Mouse (Mus musculus): ENCODE measurements around the gene Mapkap1. TPM values are rescaled to one million over a fixed set of nuclear protein-coding genes. Genes with fewer than 3 reads are reported as not detected.

Mapkap1 gene
- polyA plus RNA-seq, 1 experiment, result 52.5 TPM

- no peak overlapping the region for H3K4me3 ChIP-seq (ENCODE audit: low read depth, low read length)
- no peaks in the 10 kb centered on the region for H3K4me1 ChIP-seq (ENCODE audit: control insufficient read depth, insufficient read depth, insufficient read length, low read length)
- no peaks in the 10 kb centered on the region; the same call in 1 of the 2 replicates for H3K36me3 ChIP-seq (ENCODE audit: control insufficient read depth, insufficient read depth, low read length)
- no peak for TF ChIP-seq POLR2A (IDR thresholded peaks at IDR 0.05; ENCODE audit: low read depth, low read length)
- TF ChIP-seq CTCF (IDR thresholded peaks at IDR 0.05; ENCODE audit: extremely low read depth, insufficient read length, insufficient replicate concordance, low read depth, low read length), result no peak
- no peaks in the 10 kb centered on the region for H3K27me3 ChIP-seq (ENCODE audit: control insufficient read depth, insufficient read depth, low read length)
- no peak overlapping the region for H3K27ac ChIP-seq (ENCODE audit: insufficient read depth, low read depth, low read length)
These were observed 121.9 kb downstream of the Mapkap1 start for GRCm38 (mm10) chr2:34528491-34528890.

- no peaks in the 10 kb centered on the region; the same call in none of the 2 replicates for H3K36me3 ChIP-seq (ENCODE audit: control insufficient read depth, insufficient read depth, low read length)
- TF ChIP-seq CTCF (IDR thresholded peaks at IDR 0.05; ENCODE audit: extremely low read depth, insufficient read length, insufficient replicate concordance, low read depth, low read length), result no peak
- no peak for TF ChIP-seq POLR2A (IDR thresholded peaks at IDR 0.05; ENCODE audit: low read depth, low read length)
- no peaks in the 10 kb centered on the region for H3K27me3 ChIP-seq (ENCODE audit: control insufficient read depth, insufficient read depth, low read length)
- H3K4me3 ChIP-seq (ENCODE audit: low read depth, low read length), result no peak overlapping the region
- WGBS, result 80% methylated on average over 3 of the region's 3 CpGs
- H3K4me1 ChIP-seq (ENCODE audit: control insufficient read depth, insufficient read depth, insufficient read length, low read length), result no peaks in the 10 kb centered on the region
- H3K27ac ChIP-seq (ENCODE audit: insufficient read depth, low read depth, low read length), result no peak overlapping the region
These were observed 123.5 kb downstream of the Mapkap1 start for GRCm38 (mm10) chr2:34530042-34530441.

GRCm38 (mm10) chr2:34531801-34532298, 125.3 kb downstream of the Mapkap1 start:
- H3K27me3 ChIP-seq (ENCODE audit: control insufficient read depth, insufficient read depth, low read length), result no peaks in the 10 kb centered on the region
- H3K4me3 ChIP-seq (ENCODE audit: low read depth, low read length), result no peak overlapping the region
- 0 out of 2 replicates have a peak overlapping the region, but pooled peaks have one; percentile 15 for H3K27ac ChIP-seq (ENCODE audit: insufficient read depth, low read depth, low read length)
- H3K4me1 ChIP-seq (ENCODE audit: control insufficient read depth, insufficient read depth, insufficient read length, low read length), result no peaks in the 10 kb centered on the region
- H3K36me3 ChIP-seq (ENCODE audit: control insufficient read depth, insufficient read depth, low read length), result peaks cover 4% of the 10 kb centered on the region
- TF ChIP-seq POLR2A (IDR thresholded peaks at IDR 0.05; ENCODE audit: low read depth, low read length) (no peak), CTCF (IDR thresholded peaks at IDR 0.05; ENCODE audit: extremely low read depth, insufficient read length, insufficient replicate concordance, low read depth, low read length) (no peak)
- 33% methylated on average over 3 of the region's 3 CpGs for WGBS

- Histone ChIP-seq H3K36me3 (ENCODE audit: control insufficient read depth, insufficient read depth, low read length) (peaks cover 6% of the 10 kb centered on the region), H3K27me3 (ENCODE audit: control insufficient read depth, insufficient read depth, low read length) (no peaks in the 10 kb centered on the region), H3K4me3 (ENCODE audit: low read depth, low read length) (no peak overlapping the region), H3K27ac (ENCODE audit: insufficient read depth, low read depth, low read length) (no peak overlapping the region), H3K4me1 (ENCODE audit: control insufficient read depth, insufficient read depth, insufficient read length, low read length) (no peaks in the 10 kb centered on the region)
- WGBS, result 78% methylated on average over 1 of the region's 1 CpGs
- no peak for TF ChIP-seq CTCF (IDR thresholded peaks at IDR 0.05; ENCODE audit: extremely low read depth, insufficient read length, insufficient replicate concordance, low read depth, low read length)
- TF ChIP-seq POLR2A (IDR thresholded peaks at IDR 0.05; ENCODE audit: low read depth, low read length), result no peak
These were observed 125.8 kb downstream of the Mapkap1 start for GRCm38 (mm10) chr2:34532394-34532793.

- peaks cover 11% of the 10 kb centered on the region for H3K36me3 ChIP-seq (ENCODE audit: control insufficient read depth, insufficient read depth, low read length)
- TF ChIP-seq CTCF (IDR thresholded peaks at IDR 0.05; ENCODE audit: extremely low read depth, insufficient read length, insufficient replicate concordance, low read depth, low read length) (no peak), POLR2A (IDR thresholded peaks at IDR 0.05; ENCODE audit: low read depth, low read length) (no peak)
- no peaks in the 10 kb centered on the region for H3K4me1 ChIP-seq (ENCODE audit: control insufficient read depth, insufficient read depth, insufficient read length, low read length)
- no peaks in the 10 kb centered on the region for H3K27me3 ChIP-seq (ENCODE audit: control insufficient read depth, insufficient read depth, low read length)
- no peak overlapping the region for H3K4me3 ChIP-seq (ENCODE audit: low read depth, low read length)
- no peak overlapping the region for H3K27ac ChIP-seq (ENCODE audit: insufficient read depth, low read depth, low read length)
These were observed 126.7 kb downstream of the Mapkap1 start for GRCm38 (mm10) chr2:34533281-34533680.

GRCm38 (mm10) chr2:34534996-34535395, 128.4 kb downstream of the Mapkap1 start:
- H3K4me1 ChIP-seq (ENCODE audit: control insufficient read depth, insufficient read depth, insufficient read length, low read length), result no peaks in the 10 kb centered on the region
- no peak overlapping the region for H3K27ac ChIP-seq (ENCODE audit: insufficient read depth, low read depth, low read length)
- WGBS, result 33% methylated on average over 12 of the region's 12 CpGs
- no peak overlapping the region for H3K4me3 ChIP-seq (ENCODE audit: low read depth, low read length)
- no peak for TF ChIP-seq POLR2A (IDR thresholded peaks at IDR 0.05; ENCODE audit: low read depth, low read length)
- no peak for TF ChIP-seq CTCF (IDR thresholded peaks at IDR 0.05; ENCODE audit: extremely low read depth, insufficient read length, insufficient replicate concordance, low read depth, low read length)
- H3K27me3 ChIP-seq (ENCODE audit: control insufficient read depth, insufficient read depth, low read length), result no peaks in the 10 kb centered on the region
- peaks cover 14% of the 10 kb centered on the region for H3K36me3 ChIP-seq (ENCODE audit: control insufficient read depth, insufficient read depth, low read length)

- TF ChIP-seq CTCF (IDR thresholded peaks at IDR 0.05; ENCODE audit: extremely low read depth, insufficient read length, insufficient replicate concordance, low read depth, low read length), result no peak
- no peak overlapping the region for H3K4me3 ChIP-seq (ENCODE audit: low read depth, low read length)
- H3K27me3 ChIP-seq (ENCODE audit: control insufficient read depth, insufficient read depth, low read length), result no peaks in the 10 kb centered on the region
- peaks cover 18% of the 10 kb centered on the region for H3K36me3 ChIP-seq (ENCODE audit: control insufficient read depth, insufficient read depth, low read length)
- no peaks in the 10 kb centered on the region for H3K4me1 ChIP-seq (ENCODE audit: control insufficient read depth, insufficient read depth, insufficient read length, low read length)
- H3K27ac ChIP-seq (ENCODE audit: insufficient read depth, low read depth, low read length), result no peak overlapping the region
- WGBS, result 91% methylated on average over 3 of the region's 3 CpGs
These were observed 130.8 kb downstream of the Mapkap1 start for GRCm38 (mm10) chr2:34537356-34537755.

Data from small intestine, adult 2 months (tissue).